Mouse (Mus musculus): ENCODE measurements around the gene Casp9. TPM values are rescaled to one million over a fixed set of nuclear protein-coding genes. Genes with fewer than 3 reads are reported as not detected.

Casp9 gene
- total and polyA plus RNA-seq, 3 experiments: 2.8 to 6.4 TPM; not detected in 1

DNA sequence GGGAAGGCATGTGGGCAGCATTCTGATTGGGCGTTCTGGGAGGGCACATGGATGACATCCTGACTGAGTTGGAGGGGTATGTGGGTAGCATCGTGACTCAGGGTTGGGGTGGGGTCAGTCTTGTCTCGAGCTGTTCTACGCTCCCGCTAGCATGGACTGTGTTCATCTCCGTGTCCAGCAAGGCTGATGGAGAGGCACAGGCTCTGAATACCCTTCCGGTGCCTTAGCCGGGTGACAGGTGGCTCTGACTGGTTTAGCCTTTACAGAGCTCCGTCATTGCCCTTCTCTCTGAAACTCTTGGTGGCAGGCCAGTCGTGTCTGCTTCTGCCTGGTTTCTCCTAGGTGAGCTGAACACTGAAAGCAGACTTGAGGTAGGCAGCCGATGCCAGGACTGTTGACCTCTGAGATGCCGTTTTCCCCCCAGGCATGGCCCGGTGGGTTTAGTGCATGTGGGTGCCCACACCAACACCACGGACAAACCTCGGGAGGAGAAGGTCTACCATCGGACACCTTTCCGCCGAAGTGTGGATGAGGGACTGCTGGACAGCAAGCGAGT lies 38.0 kb upstream of the Casp9 start:
- TF ChIP-seq USF1 (IDR thresholded peaks at IDR 0.05; ENCODE audit: low read depth, low read length): no peak
- no peak for TF ChIP-seq UBTF (IDR thresholded peaks at IDR 0.05; ENCODE audit: borderline replicate concordance, insufficient read depth, low read depth, low read length)
- TF ChIP-seq POLR2AphosphoS2 (IDR thresholded peaks at IDR 0.05; ENCODE audit: low read length): no peak
- no peak for TF ChIP-seq EP300 (IDR thresholded peaks at IDR 0.05; ENCODE audit: low read depth in 1 of 2, low read length in 2 of 2)
- TF ChIP-seq GABPA (IDR thresholded peaks at IDR 0.05; ENCODE audit: low read depth, low read length): no peak
- H3K4me3 ChIP-seq (ENCODE audit: control insufficient read depth in 1 of 2, insufficient read depth in 1 of 2, low read depth in 2 of 2, low read length in 2 of 2): no peak overlapping the region
- no peak for DNase-seq (ENCODE audit: low read depth, low spot score)
- no peaks in the 10 kb centered on the region for H3K27me3 ChIP-seq (ENCODE audit: control insufficient read depth in 1 of 2, insufficient read depth in 2 of 2, low read length in 2 of 2)
- H3K9ac ChIP-seq (ENCODE audit: control insufficient read depth, low read depth, low read length, poor library complexity, severe bottlenecking): no peak overlapping the region
- peaks cover 6 to 26% of the 10 kb centered on the region in 2 experiments; a peak in 3 of 4 replicates for H3K4me1 ChIP-seq (ENCODE audit: control insufficient read depth in 1 of 2, insufficient read depth in 2 of 2, low read length in 2 of 2)
- no peaks in the 10 kb centered on the region for H3K79me2 ChIP-seq (ENCODE audit: control insufficient read depth, insufficient read depth, low read length, poor library complexity)
- no peak overlapping the region for H3K27ac ChIP-seq (ENCODE audit: control insufficient read depth, low read depth, low read length)
- H3K9me3 ChIP-seq (replicated peaks; ENCODE audit: insufficient read depth, low read length): no peaks in the 10 kb centered on the region
- H3K36me3 ChIP-seq (ENCODE audit: control insufficient read depth in 1 of 2, insufficient read depth in 2 of 2, low read length in 2 of 2): peaks cover 0 to 8% of the 10 kb centered on the region in 2 experiments; a peak in 2 of 4 replicates

DNA sequence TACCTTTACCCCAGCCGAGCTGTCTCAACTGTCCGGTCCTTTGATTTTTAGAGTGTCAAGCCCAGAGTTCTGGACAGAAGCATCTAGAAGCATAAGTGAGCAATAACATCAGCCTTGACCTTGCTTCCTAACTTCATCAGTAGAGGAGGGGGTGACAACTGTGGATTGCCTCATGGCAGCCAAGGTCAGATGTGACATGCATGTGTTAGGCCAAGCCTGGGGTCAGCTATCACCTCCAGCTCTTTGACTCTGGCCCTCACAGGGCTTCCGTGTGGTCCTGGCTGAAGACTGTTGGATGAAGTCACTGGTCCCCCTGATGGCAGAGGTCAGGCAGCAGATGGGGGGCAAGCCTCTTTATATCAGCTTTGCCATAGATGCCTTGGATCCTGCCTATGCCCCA lies 36.3 kb upstream of the Casp9 start:
- no peaks in the 10 kb centered on the region for H3K79me2 ChIP-seq (ENCODE audit: control insufficient read depth, insufficient read depth, low read length, poor library complexity)
- H3K27ac ChIP-seq (ENCODE audit: control insufficient read depth, low read depth, low read length): no peak overlapping the region
- peaks cover 0 to 4% of the 10 kb centered on the region in 2 experiments; a peak in 2 of 4 replicates for H3K36me3 ChIP-seq (ENCODE audit: control insufficient read depth in 1 of 2, insufficient read depth in 2 of 2, low read length in 2 of 2)
- no peak for DNase-seq (ENCODE audit: low read depth, low spot score)
- H3K9ac ChIP-seq (ENCODE audit: control insufficient read depth, low read depth, low read length, poor library complexity, severe bottlenecking): no peak overlapping the region
- TF ChIP-seq EP300 (IDR thresholded peaks at IDR 0.05; ENCODE audit: low read depth in 1 of 2, low read length in 2 of 2) (no peak), MXI1 (IDR thresholded peaks at IDR 0.05; ENCODE audit: low read depth, low read length) (no peak), POLR2AphosphoS2 (IDR thresholded peaks at IDR 0.05; ENCODE audit: low read length) (no peak), UBTF (IDR thresholded peaks at IDR 0.05; ENCODE audit: borderline replicate concordance, insufficient read depth, low read depth, low read length) (no peak), ELF1 (IDR thresholded peaks at IDR 0.05; ENCODE audit: low read depth, low read length) (no peak), KAT2A (conservative IDR thresholded peaks at IDR 0.05; ENCODE audit: low read depth, low read length) (no peak), RCOR1 (IDR thresholded peaks at IDR 0.05; ENCODE audit: low read depth, low read length) (no peak), CTCF (IDR thresholded peaks at IDR 0.05 in 2 of 3, conservative IDR thresholded peaks at IDR 0.05 in 1 of 3; ENCODE audit: control insufficient read depth in 1 of 3, insufficient read depth in 1 of 3, low read depth in 2 of 3, low read length in 3 of 3, poor library complexity in 1 of 3, severe bottlenecking in 1 of 3) (no peak), CHD1 (IDR thresholded peaks at IDR 0.05; ENCODE audit: low read depth, low read length) (no peak), MEF2A (IDR thresholded peaks at IDR 0.05; ENCODE audit: extremely low read depth, insufficient replicate concordance, low read depth, low read length, poor library complexity, severe bottlenecking) (no peak), ZKSCAN1 (IDR thresholded peaks at IDR 0.05; ENCODE audit: low read depth, low read length) (no peak), MAFK (IDR thresholded peaks at IDR 0.05; ENCODE audit: borderline replicate concordance, low read depth, low read length) (no peak), SMC3 (IDR thresholded peaks at IDR 0.05; ENCODE audit: low read depth, low read length) (no peak)
- H3K9me3 ChIP-seq (replicated peaks; ENCODE audit: insufficient read depth, low read length): no peaks in the 10 kb centered on the region
- no peaks in the 10 kb centered on the region for H3K27me3 ChIP-seq (ENCODE audit: control insufficient read depth in 1 of 2, insufficient read depth in 2 of 2, low read length in 2 of 2)
- no peak overlapping the region for H3K4me3 ChIP-seq (ENCODE audit: control insufficient read depth in 1 of 2, insufficient read depth in 1 of 2, low read depth in 2 of 2, low read length in 2 of 2)
- H3K4me1 ChIP-seq (ENCODE audit: control insufficient read depth in 1 of 2, insufficient read depth in 2 of 2, low read length in 2 of 2): peaks cover 4 to 16% of the 10 kb centered on the region in 2 experiments
